Mouse (Mus musculus) heart, embryonic 14.5 days (tissue): ENCODE measurements around the gene Akt2. TPM values are rescaled to one million over a fixed set of nuclear protein-coding genes. Genes with fewer than 3 reads are reported as not detected.
A peak's percentile ranks its signal among the peaks of the same experiment; 100 is the strongest.

ENCODE experiments used
- ATAC-seq: fragments of 200-750 bp; cut with Nextera tagmentation; 2 replicates; pipeline ENCODE4 v1.8.0; 2017; ENCODE audit warnings: low read depth, moderate TSS enrichment; ENCODE audit not compliant: insufficient number of reproducible peaks, insufficient read depth, low FRiP score
- H3K27ac ChIP-seq, 2 experiments: fragments of 200-500 bp in 1 of 2; fragments of 300-500 bp in 1 of 2; sonication (generic) in 1 of 2; replicated peaks in 1 of 2; 2 replicates each; pipeline ENCODE4 v1.5.1; 2012 to 2014; ENCODE audit warnings: low read depth in 2 of 2, low read length in 2 of 2, control low read depth in 1 of 2, mild to moderate bottlenecking in 1 of 2, mixed read lengths in 1 of 2; ENCODE audit not compliant: control insufficient read depth in 1 of 2, insufficient read depth in 1 of 2
- H3K27me3 ChIP-seq: fragments of 300-500 bp; sonication (generic); 2 replicates; pipeline ENCODE4 v1.6.1; 2014; ENCODE audit warnings: mild to moderate bottlenecking, low read length, control low read depth; ENCODE audit not compliant: control insufficient read depth, insufficient read depth
- H3K36me3 ChIP-seq: fragments of 300-500 bp; sonication (generic); 2 replicates; pipeline ENCODE4 v1.6.1; 2014; ENCODE audit warnings: mild to moderate bottlenecking, control low read depth, low read length, mixed read lengths; ENCODE audit not compliant: control insufficient read depth, insufficient read depth
- H3K4me1 ChIP-seq, 2 experiments: fragments of 200-500 bp in 1 of 2; fragments of 300-500 bp in 1 of 2; sonication (generic) in 1 of 2; 2 replicates each; pipeline ENCODE4 v1.6.1; 2012 to 2014; ENCODE audit warnings: low read length in 2 of 2, control low read depth in 1 of 2, mixed read lengths in 1 of 2; ENCODE audit not compliant: control insufficient read depth in 2 of 2, insufficient read depth in 2 of 2
- H3K4me2 ChIP-seq: fragments of 300-500 bp; sonication (generic); 2 replicates; pipeline ENCODE4 v1.6.1; 2014; ENCODE audit warnings: mild to moderate bottlenecking, low read length
- H3K4me3 ChIP-seq, 2 experiments: fragments of 200-500 bp in 1 of 2; fragments of 300-500 bp in 1 of 2; sonication (generic) in 1 of 2; 2 replicates each; pipeline ENCODE4 v1.5.1; 2012 to 2014; ENCODE audit warnings: low read length in 2 of 2, mild to moderate bottlenecking in 2 of 2, control low read depth in 1 of 2, low read depth in 1 of 2, moderate library complexity in 1 of 2; ENCODE audit not compliant: control insufficient read depth in 1 of 2, insufficient read depth in 1 of 2
- H3K9ac ChIP-seq: fragments of 300-500 bp; sonication (generic); 2 replicates; pipeline ENCODE4 v1.6.1; 2014; ENCODE audit warnings: mild to moderate bottlenecking, low read length
- H3K9me3 ChIP-seq: fragments of 300-500 bp; sonication (generic); 2 replicates; pipeline ENCODE4 v1.6.1; 2016; ENCODE audit warnings: low read length, control low read depth; ENCODE audit not compliant: control insufficient read depth
- WGBS: fragments of 180-500 bp; shearing (Covaris S2); extraction: QIAGEN DNeasy Blood & Tissue Kit; methylation state at CpG from one replicate; pipeline ENCODE4 v1.1.7; 2014; 5-methylcytosine and 5-hydroxymethylcytosine counted together
- polyA plus RNA-seq: library from polyadenylated mRNA; unstranded; fragments of >200 nt; fragmentation: Nextera tagmentation; extraction: Ambion mirVana; gene quantifications from 2 replicates; pipeline ENCODE4 v1.2.1, GENCODE M21; 2014

Gene Akt2
- polyA plus RNA-seq, 1 experiment from 2014 or later, result 76.0 TPM

GRCm38 (mm10) chr7:27590566-27591213 lies 662 bp upstream of the Akt2 start:
- peak overlapping the region; percentile 87 to 98 for H3K27ac ChIP-seq
- ATAC-seq, result no peak
- H3K4me1 ChIP-seq, result peaks cover 10 to 28% of the 10 kb centered on the region in 2 experiments
- H3K4me3 ChIP-seq, result peak overlapping the region; percentile 27 to 83; a peak in 3 of 4 replicates
- no peaks in the 10 kb centered on the region for H3K9me3 ChIP-seq
- peaks cover 12% of the 10 kb centered on the region; the same call in 1 of the 2 replicates for H3K36me3 ChIP-seq
- peak overlapping the region; percentile 70 for H3K4me2 ChIP-seq
- WGBS, result 63% methylated on average over 4 of the region's 4 CpGs
- peak overlapping the region; percentile 94 for H3K9ac ChIP-seq
- H3K27me3 ChIP-seq, result no peaks in the 10 kb centered on the region

GRCm38 (mm10) chr7:27592217-27592929 lies 1.0 kb downstream of the Akt2 start:
- H3K9me3 ChIP-seq, result no peaks in the 10 kb centered on the region
- peaks cover 22 to 44% of the 10 kb centered on the region in 2 experiments for H3K4me1 ChIP-seq
- peak overlapping the region; percentile 83 to 90 for H3K4me3 ChIP-seq
- ATAC-seq, result peak; percentile 25
- WGBS, result 2% methylated on average over 17 of the region's 17 CpGs
- H3K9ac ChIP-seq, result peak overlapping the region; percentile 94
- peak overlapping the region; percentile 97 to 98 for H3K27ac ChIP-seq
- H3K36me3 ChIP-seq, result peaks cover 12% of the 10 kb centered on the region; the same call in 1 of the 2 replicates
- no peaks in the 10 kb centered on the region for H3K27me3 ChIP-seq
- peak overlapping the region; percentile 77 for H3K4me2 ChIP-seq

- peak overlapping the region; percentile 97 to 98 for H3K27ac ChIP-seq
- peaks cover 12% of the 10 kb centered on the region; the same call in 1 of the 2 replicates for H3K36me3 ChIP-seq
- H3K4me2 ChIP-seq, result peak overlapping the region; percentile 77
- peak overlapping the region; percentile 94 for H3K9ac ChIP-seq
- no peaks in the 10 kb centered on the region for H3K27me3 ChIP-seq
- H3K9me3 ChIP-seq, result no peaks in the 10 kb centered on the region
- H3K4me1 ChIP-seq, result peaks cover 28 to 51% of the 10 kb centered on the region in 2 experiments
- peak overlapping the region; percentile 83 to 90 for H3K4me3 ChIP-seq
- ATAC-seq, result no peak
- 41% methylated on average over 12 of the region's 12 CpGs for WGBS
Measured at GRCm38 (mm10) chr7:27592934-27593645, 1.7 kb downstream of the Akt2 start.

- Histone ChIP-seq H3K36me3 (peaks cover 12% of the 10 kb centered on the region; the same call in 1 of the 2 replicates), H3K4me2 (peak overlapping the region; percentile 38), H3K27me3 (no peaks in the 10 kb centered on the region), H3K27ac (peak overlapping the region; percentile 79 to 88), H3K4me1 (peaks cover 49 to 80% of the 10 kb centered on the region in 2 experiments), H3K9ac (peak overlapping the region; percentile 57), H3K9me3 (no peaks in the 10 kb centered on the region), H3K4me3 (no peak overlapping the region)
- peak; percentile 22; the same call in 1 of the 2 replicates for ATAC-seq
- 31% methylated on average over 10 of the region's 10 CpGs for WGBS
Measured at GRCm38 (mm10) chr7:27596586-27597503, 5.5 kb downstream of the Akt2 start.

GRCm38 (mm10) chr7:27598053-27598452 lies 6.7 kb downstream of the Akt2 start:
- Histone ChIP-seq H3K27ac (no peak overlapping the region), H3K4me1 (peaks cover 46 to 85% of the 10 kb centered on the region in 2 experiments), H3K36me3 (peaks cover 12% of the 10 kb centered on the region; the same call in 1 of the 2 replicates), H3K4me2 (no peak overlapping the region), H3K9me3 (no peaks in the 10 kb centered on the region), H3K4me3 (no peak overlapping the region), H3K9ac (peak overlapping the region; percentile 57; the same call in 1 of the 2 replicates), H3K27me3 (no peaks in the 10 kb centered on the region)
- WGBS, result 54% methylated on average over 7 of the region's 7 CpGs
- ATAC-seq, result no peak

GRCm38 (mm10) chr7:27601628-27602027 lies 10.3 kb downstream of the Akt2 start:
- WGBS, result 46% methylated on average over 4 of the region's 4 CpGs
- Histone ChIP-seq H3K4me1 (peaks cover 56 to 82% of the 10 kb centered on the region in 2 experiments), H3K27ac (no peak overlapping the region), H3K36me3 (no peaks in the 10 kb centered on the region), H3K9ac (no peak overlapping the region), H3K9me3 (no peaks in the 10 kb centered on the region), H3K4me2 (no peak overlapping the region), H3K4me3 (no peak overlapping the region), H3K27me3 (no peaks in the 10 kb centered on the region)
- ATAC-seq, result no peak
